Mouse (Mus musculus) midbrain, embryonic 14.5 days (tissue): ENCODE results near the gene Phc3. TPM values are rescaled to one million over a fixed set of nuclear protein-coding genes. Genes with fewer than 3 reads are reported as not detected.

Experiments
- ATAC-seq: fragments of 200-750 bp; cut with Nextera tagmentation; 2 replicates; pipeline ENCODE4 v1.8.0; 2017; ENCODE audit warnings: moderate number of reproducible peaks, moderate library complexity; ENCODE audit not compliant: low FRiP score, low TSS enrichment
- DNase-seq: peaks from one replicate; pipeline ENCODE4 v3.0.0-alpha.2; 2015
- H3K27ac ChIP-seq: fragments of 300-500 bp; sonication (generic); replicated peaks from 2 replicates; pipeline ENCODE4 v1.5.1; 2014; ENCODE audit warnings: mild to moderate bottlenecking, low read depth, low read length, moderate library complexity
- H3K27me3 ChIP-seq: fragments of 300-500 bp; sonication (generic); 2 replicates; pipeline ENCODE4 v1.6.1; 2014; ENCODE audit warnings: low read length, control low read depth, mixed read lengths; ENCODE audit not compliant: control insufficient read depth, insufficient read depth
- H3K36me3 ChIP-seq: fragments of 300-500 bp; sonication (generic); 2 replicates; pipeline ENCODE4 v1.6.1; 2014; ENCODE audit warnings: low read length, control low read depth; ENCODE audit not compliant: control insufficient read depth, insufficient read depth
- H3K4me1 ChIP-seq: fragments of 300-500 bp; sonication (generic); 2 replicates; pipeline ENCODE4 v1.6.1; 2014; ENCODE audit warnings: mild to moderate bottlenecking, antibody characterized with exemption, low read length, control low read depth; ENCODE audit not compliant: control insufficient read depth, insufficient read depth
- H3K4me2 ChIP-seq: fragments of 300-500 bp; sonication (generic); 2 replicates; pipeline ENCODE4 v1.6.1; 2014; ENCODE audit warnings: mild to moderate bottlenecking, low read length, moderate library complexity
- H3K4me3 ChIP-seq: fragments of 300-500 bp; sonication (generic); replicated peaks from 2 replicates; pipeline ENCODE4 v1.5.1; 2014; ENCODE audit warnings: low read depth, low read length
- H3K9ac ChIP-seq: fragments of 300-500 bp; sonication (generic); replicated peaks from 2 replicates; pipeline ENCODE4 v1.6.1; 2014; ENCODE audit warnings: mild to moderate bottlenecking, low read length, moderate library complexity
- H3K9me3 ChIP-seq: fragments of 300-500 bp; sonication (generic); 2 replicates; pipeline ENCODE4 v1.6.1; 2016; ENCODE audit warnings: low read length, control low read depth, mixed read lengths; ENCODE audit not compliant: control insufficient read depth
- WGBS: fragments of 180-500 bp; shearing (Covaris S2); extraction: QIAGEN DNeasy Blood & Tissue Kit; methylation state at CpG from one replicate; pipeline ENCODE4 v1.1.7; 2014; 5-methylcytosine and 5-hydroxymethylcytosine counted together
- polyA plus RNA-seq: library from polyadenylated mRNA; unstranded; fragments of >200 nt; fragmentation: Nextera tagmentation; extraction: Ambion mirVana; gene quantifications from 2 replicates; pipeline ENCODE4 v1.2.1, GENCODE M21; 2014

Phc3 gene
- polyA plus RNA-seq, 1 experiment from 2014 or later = 9.2 TPM

DNA sequence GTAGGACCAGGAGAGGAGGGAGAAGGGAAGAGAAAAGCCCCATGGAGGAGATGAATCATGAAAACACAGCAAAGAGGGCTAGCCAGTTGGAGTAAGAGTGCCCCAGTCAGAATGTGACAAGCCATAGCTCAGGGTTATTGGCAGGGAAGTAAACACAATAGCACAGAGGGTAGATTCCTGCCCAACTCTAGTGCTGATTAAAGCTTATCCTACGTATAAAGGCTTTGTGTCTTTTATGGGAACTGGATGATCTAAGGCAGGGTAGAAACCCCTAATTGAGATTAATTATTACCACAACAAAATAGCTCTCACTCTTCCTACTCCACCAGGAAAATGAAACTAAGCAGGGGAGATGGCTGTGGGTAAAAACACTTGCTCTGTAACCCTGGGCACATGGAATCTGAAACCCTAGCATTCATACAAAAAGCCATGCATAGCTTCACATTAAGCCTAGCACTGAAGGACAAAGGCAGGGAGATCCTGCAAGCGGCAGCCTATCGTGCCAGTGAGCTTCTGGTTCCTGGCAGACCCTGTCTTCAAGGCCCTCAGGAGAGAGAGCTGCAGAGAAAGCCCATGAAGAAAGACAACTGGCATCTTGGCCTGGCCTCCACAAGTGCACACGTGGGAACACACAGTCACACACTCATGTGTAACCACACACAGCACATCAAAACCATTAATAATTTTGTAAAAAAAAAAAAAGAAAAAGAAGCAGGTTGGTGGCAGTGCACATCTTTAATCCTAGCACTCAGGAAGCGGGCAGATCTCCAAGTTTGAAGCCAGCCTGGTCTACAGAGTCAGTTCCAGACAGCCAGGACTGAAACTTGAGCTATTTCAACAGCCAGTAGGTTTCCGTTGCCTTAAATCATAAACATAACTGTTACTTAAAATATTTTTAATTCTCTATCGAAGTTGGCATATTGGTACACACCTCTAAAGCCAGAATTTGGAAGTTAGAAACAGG is 9.1 kb downstream of the Phc3 start:
- no peak for ATAC-seq
- no peaks in the 10 kb centered on the region for H3K9me3 ChIP-seq
- no peak overlapping the region for H3K4me2 ChIP-seq
- 82% methylated on average over 7 of the region's 7 CpGs for WGBS
- H3K4me1 ChIP-seq = no peaks in the 10 kb centered on the region
- no peaks in the 10 kb centered on the region for H3K27me3 ChIP-seq
- no peak overlapping the region for H3K27ac ChIP-seq
- H3K9ac ChIP-seq = no peak overlapping the region
- DNase-seq = no peak
- H3K36me3 ChIP-seq = peaks cover 88% of the 10 kb centered on the region
- no peak overlapping the region for H3K4me3 ChIP-seq

GRCm38 (mm10) chr3:30958709-30959108 is 10.5 kb downstream of the Phc3 start:
- no peak for DNase-seq
- no peaks in the 10 kb centered on the region for H3K4me1 ChIP-seq
- no peak overlapping the region for H3K4me3 ChIP-seq
- H3K27ac ChIP-seq = no peak overlapping the region
- no peak for ATAC-seq
- H3K4me2 ChIP-seq = no peak overlapping the region
- peaks cover 83% of the 10 kb centered on the region for H3K36me3 ChIP-seq
- H3K27me3 ChIP-seq = no peaks in the 10 kb centered on the region
- no peaks in the 10 kb centered on the region for H3K9me3 ChIP-seq
- H3K9ac ChIP-seq = no peak overlapping the region
- 91% methylated on average over 2 of the region's 2 CpGs for WGBS

- ATAC-seq (no peak), DNase-seq (no peak)
- Histone ChIP-seq H3K9ac (no peak overlapping the region), H3K27ac (no peak overlapping the region), H3K27me3 (no peaks in the 10 kb centered on the region), H3K9me3 (no peaks in the 10 kb centered on the region), H3K36me3 (peaks cover 81% of the 10 kb centered on the region), H3K4me1 (no peaks in the 10 kb centered on the region), H3K4me2 (no peak overlapping the region), H3K4me3 (no peak overlapping the region)
- 96% methylated on average over 6 of the region's 6 CpGs for WGBS
Observed at GRCm38 (mm10) chr3:30956327-30956726, 12.9 kb downstream of the Phc3 start.

- ATAC-seq (no peak), DNase-seq (no peak)
- Histone ChIP-seq H3K9me3 (no peaks in the 10 kb centered on the region), H3K4me1 (no peaks in the 10 kb centered on the region), H3K4me2 (no peak overlapping the region), H3K27ac (no peak overlapping the region), H3K36me3 (peaks cover 69% of the 10 kb centered on the region), H3K4me3 (no peak overlapping the region), H3K9ac (no peak overlapping the region), H3K27me3 (no peaks in the 10 kb centered on the region)
- WGBS = 85% methylated on average over 12 of the region's 12 CpGs
Observed at GRCm38 (mm10) chr3:30952273-30953070, 16.7 kb downstream of the Phc3 start.

GRCm38 (mm10) chr3:30951652-30952051 is 17.6 kb downstream of the Phc3 start:
- H3K9me3 ChIP-seq = no peaks in the 10 kb centered on the region
- H3K4me2 ChIP-seq = no peak overlapping the region
- no peak for DNase-seq
- WGBS = 90% methylated on average over 3 of the region's 3 CpGs
- ATAC-seq = no peak
- peaks cover 68% of the 10 kb centered on the region for H3K36me3 ChIP-seq
- no peak overlapping the region for H3K27ac ChIP-seq
- no peak overlapping the region for H3K4me3 ChIP-seq
- no peaks in the 10 kb centered on the region for H3K27me3 ChIP-seq
- H3K9ac ChIP-seq = no peak overlapping the region
- H3K4me1 ChIP-seq = no peaks in the 10 kb centered on the region

- Histone ChIP-seq H3K4me3 (no peak overlapping the region), H3K4me2 (no peak overlapping the region), H3K27me3 (no peaks in the 10 kb centered on the region), H3K9me3 (no peaks in the 10 kb centered on the region), H3K9ac (no peak overlapping the region), H3K36me3 (peaks cover 38% of the 10 kb centered on the region), H3K4me1 (no peaks in the 10 kb centered on the region), H3K27ac (no peak overlapping the region)
- ATAC-seq (no peak), DNase-seq (no peak)
Observed at GRCm38 (mm10) chr3:30934384-30934783, 34.8 kb downstream of the Phc3 start.

GRCm38 (mm10) chr3:30929828-30930227 is 39.4 kb downstream of the Phc3 start:
- Histone ChIP-seq H3K4me3 (no peak overlapping the region), H3K36me3 (peaks cover 39% of the 10 kb centered on the region), H3K4me1 (no peaks in the 10 kb centered on the region), H3K4me2 (no peak overlapping the region), H3K27me3 (no peaks in the 10 kb centered on the region), H3K27ac (no peak overlapping the region), H3K9ac (no peak overlapping the region), H3K9me3 (no peaks in the 10 kb centered on the region)
- DNase-seq (no peak), ATAC-seq (no peak)
- WGBS = 31% methylated on average over 3 of the region's 3 CpGs

DNA sequence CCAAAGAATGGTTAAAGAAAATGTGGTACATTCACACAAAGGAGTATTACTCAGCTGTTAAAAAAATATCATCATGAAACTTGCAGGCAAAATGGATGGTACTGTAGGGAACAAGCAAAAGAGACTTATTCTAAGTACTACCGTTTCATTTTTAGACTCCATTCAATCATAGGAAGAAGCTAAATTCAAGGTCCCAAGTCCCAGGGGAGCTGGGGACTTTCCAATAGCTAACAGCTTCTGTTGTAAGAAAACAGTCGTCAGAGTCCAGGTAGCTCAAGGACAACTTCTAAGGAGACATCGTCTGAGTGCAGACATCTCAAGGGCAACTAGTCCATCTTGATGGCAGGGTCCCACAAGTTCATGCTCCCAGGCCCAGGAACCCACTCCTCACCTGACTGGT is 41.6 kb downstream of the Phc3 start:
- no peak overlapping the region for H3K4me3 ChIP-seq
- no peak for DNase-seq
- H3K9me3 ChIP-seq = no peaks in the 10 kb centered on the region
- H3K4me1 ChIP-seq = no peaks in the 10 kb centered on the region
- H3K27me3 ChIP-seq = no peaks in the 10 kb centered on the region
- H3K9ac ChIP-seq = no peak overlapping the region
- no peak overlapping the region for H3K4me2 ChIP-seq
- H3K27ac ChIP-seq = no peak overlapping the region
- peaks cover 39% of the 10 kb centered on the region for H3K36me3 ChIP-seq
- ATAC-seq = no peak
- WGBS = 94% methylated on average over 3 of the region's 3 CpGs
